Mouse (Mus musculus) left cerebral cortex, postnatal 36 days (tissue): ENCODE data around the gene Rab25. TPM values are rescaled to one million over a fixed set of nuclear protein-coding genes. Genes with fewer than 3 reads are reported as not detected.

ENCODE experiments used
- DNase-seq, 2 experiments: peaks; one replicate each; pipeline ENCODE4 v3.0.0; 2021 to 2022; ENCODE audit warnings: low spot score in 2 of 2, mixed read lengths in 1 of 2
- intact Hi-C: fragments of 180-260 bp; cut with DNase I; formaldehyde crosslinking; loops from one replicate; pipeline ENCODE4 v1.15.1; 2025
- total RNA-seq, 2 experiments: library from RNA; stranded (reverse); gene quantifications; 2 replicates each; pipeline ENCODE4 v1.2.3; 2021

Rab25 gene
- total RNA-seq, 2 experiments from 2014 or later = not detected

DNA sequence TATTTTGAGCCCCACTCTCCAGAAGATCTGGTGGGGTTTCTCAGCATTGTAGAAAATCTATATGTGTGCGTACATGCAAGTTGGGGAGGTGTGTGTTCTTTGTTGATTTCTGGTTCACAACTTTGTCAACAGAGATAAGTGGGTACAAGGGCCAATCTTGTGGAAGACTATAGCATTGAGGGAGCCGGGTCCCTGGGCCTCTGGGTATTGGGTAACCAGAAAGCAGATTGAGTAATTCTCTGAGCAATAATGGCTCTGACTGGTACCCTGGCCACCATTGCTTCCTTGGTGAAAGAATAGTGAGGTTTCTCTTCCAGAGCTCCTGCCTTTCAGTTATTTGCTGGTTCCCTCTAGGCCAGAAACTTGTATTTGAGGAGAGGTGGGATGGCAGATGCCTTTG lies 21.0 kb upstream of the Rab25 start:
- intact Hi-C loops = no loop called here
- DNase-seq = no peak

GRCm38 (mm10) chr3:88568615-88569014 lies 20.5 kb upstream of the Rab25 start:
- no peak for DNase-seq
- intact Hi-C loops = no loop called here

GRCm38 (mm10) chr3:88567892-88568291 lies 19.8 kb upstream of the Rab25 start:
- intact Hi-C loops = no loop called here
- no peak for DNase-seq

- intact Hi-C loops = no loop called here
- no peak for DNase-seq
Measured at GRCm38 (mm10) chr3:88566536-88567061, 18.5 kb upstream of the Rab25 start.

DNA sequence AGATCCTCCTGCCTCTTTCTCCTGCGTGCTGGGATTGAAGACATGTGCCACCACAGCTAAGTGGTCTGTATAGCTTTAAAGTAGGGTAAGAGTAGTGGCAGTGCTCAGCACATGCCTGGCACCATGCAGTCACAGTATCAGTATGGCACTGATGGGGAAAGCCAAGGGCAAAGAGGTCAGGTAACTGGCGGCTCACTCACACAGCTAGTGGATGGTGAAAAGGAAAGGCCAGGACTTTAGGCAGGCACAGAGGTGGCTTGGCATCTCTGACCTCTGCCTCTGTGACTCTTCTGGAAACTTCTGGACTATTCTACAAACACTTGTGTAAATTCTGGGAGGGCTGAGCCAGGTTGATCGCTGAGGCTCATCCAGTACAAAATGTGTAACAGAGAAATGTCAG lies 18.0 kb upstream of the Rab25 start:
- intact Hi-C loops = no loop called here
- DNase-seq = no peak

DNA sequence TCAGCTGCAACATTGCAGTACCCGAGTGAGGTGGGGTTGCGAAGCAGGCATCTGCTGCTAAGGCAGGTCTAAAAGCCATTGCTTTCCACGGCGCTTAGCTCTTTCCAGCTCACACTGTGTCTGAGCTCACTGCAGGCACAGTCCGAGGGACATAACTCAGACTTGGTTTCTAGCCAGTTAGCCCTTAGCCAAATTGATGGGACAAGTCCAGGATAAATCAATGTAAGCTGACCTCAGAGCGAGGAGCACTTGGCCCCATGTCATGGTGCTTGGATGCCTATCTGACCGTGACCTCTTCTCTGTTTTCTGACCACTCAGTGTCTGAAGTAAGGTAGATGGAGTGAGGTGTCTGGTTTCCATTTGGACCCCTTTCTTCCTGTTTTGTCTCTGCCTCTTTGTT lies 15.9 kb upstream of the Rab25 start:
- intact Hi-C loops = no loop called here
- no peak for DNase-seq

DNA sequence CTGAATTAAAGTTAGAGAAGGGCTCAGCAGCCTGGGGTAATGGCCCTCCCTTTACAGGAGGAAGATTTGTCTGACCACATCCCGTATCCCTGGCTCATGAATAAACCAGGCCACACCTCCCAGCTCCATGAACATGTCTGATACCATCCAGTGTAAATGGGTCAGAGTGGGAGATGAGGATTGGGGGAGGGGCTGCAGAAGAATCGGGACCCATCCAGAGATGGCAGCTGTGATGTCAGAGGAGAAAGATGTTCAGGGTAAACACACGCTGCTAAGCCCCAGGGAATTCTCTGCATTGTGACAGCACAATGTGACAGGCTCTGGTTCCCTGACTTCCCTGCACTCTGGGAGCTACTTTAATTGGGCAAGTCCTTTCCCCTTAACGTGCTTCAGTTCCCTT lies 15.3 kb upstream of the Rab25 start:
- intact Hi-C loops = no loop called here
- DNase-seq = no peak

GRCm38 (mm10) chr3:88561989-88562388 lies 13.9 kb upstream of the Rab25 start:
- intact Hi-C loops = no loop called here
- DNase-seq = no peak

- DNase-seq = no peak
- intact Hi-C loops = no loop called here
Measured at GRCm38 (mm10) chr3:88559596-88559995, 11.5 kb upstream of the Rab25 start.

DNA sequence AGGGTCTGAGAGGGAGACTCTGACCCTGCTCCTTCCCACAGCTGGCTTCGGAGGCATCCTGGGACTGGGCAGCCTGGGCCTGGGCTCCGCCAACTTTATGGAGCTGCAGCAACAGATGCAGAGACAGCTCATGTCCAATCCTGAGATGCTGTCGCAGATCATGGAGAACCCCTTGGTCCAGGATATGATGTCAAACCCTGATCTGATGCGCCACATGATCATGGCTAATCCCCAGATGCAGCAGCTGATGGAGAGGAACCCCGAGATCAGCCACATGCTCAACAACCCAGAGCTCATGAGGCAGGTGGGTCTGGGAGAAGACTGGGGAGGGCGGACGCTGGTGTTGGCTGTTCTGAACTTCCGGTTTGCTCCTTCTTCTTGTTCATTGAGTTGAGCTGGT lies 8.5 kb upstream of the Rab25 start:
- no peak for DNase-seq
- intact Hi-C loops = no loop called here

DNA sequence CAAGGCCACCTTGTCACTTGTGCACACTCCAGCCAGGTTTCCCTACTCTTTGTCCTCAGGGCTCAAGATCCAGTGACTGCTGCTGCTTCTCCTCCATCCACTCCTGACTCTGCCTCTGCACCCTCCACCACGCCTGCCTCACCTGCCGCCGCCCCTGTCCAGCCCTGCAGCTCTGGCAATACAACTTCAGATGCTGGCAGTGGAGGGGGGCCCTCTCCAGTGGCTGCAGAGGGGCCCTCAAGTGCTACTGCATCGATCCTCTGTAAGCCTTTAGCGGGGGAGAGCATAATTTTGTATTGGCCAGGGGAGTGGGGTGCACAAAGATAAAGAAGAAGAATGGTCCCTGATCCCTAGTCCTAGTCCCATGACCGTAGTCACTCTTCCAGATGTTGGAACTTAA lies 7.6 kb upstream of the Rab25 start:
- intact Hi-C loops = no loop called here
- no peak for DNase-seq

- intact Hi-C loops = no loop called here
- DNase-seq = no peak
Measured at GRCm38 (mm10) chr3:88555069-88555605, 7.0 kb upstream of the Rab25 start.

DNA sequence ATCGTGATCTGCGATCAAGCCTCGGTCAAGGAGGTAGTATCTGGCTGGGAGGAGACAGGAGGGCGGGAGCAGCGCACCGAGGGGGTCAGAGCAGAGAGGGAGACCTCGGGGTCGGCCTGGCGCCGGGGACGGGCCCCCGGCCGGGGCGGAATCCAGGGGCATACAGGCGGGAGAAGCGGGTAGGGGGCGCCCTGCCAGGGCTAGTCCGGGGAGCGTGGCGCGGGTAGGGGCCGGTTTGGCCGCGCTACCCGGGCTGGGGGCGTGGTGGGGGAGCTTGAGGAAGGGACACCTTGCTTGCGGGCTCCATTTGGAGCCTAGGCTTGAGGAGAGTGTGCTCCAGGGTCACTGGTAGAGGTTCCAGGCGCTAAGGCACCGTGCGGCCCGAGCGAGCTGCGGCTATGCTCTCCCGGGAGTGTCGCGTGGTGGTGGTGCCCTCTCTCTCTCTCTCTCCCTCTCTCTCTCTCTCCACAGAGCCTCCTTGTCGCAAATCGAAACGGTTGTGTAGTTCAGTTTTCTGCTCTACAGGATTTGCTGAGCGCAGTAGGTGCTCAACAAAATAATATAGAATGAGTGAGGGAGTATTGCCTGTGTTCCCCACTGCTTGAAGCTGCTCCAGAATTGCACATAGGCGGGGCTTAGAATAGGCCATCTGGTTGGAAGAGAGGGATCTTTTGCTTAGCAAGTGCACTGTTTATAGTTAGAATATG lies 5.9 kb upstream of the Rab25 start:
- DNase-seq = peak in 1 of 2 experiments; percentile 47
- intact Hi-C loops = no loop called here

- intact Hi-C loops = no loop called here
- DNase-seq = peak; percentile 88 to 91
Measured at GRCm38 (mm10) chr3:88553525-88553879, 5.4 kb upstream of the Rab25 start, which contains the start of gene Ubqln4. Gene Ubqln4, plus strand, starts transcription at chr3:88553758.

GRCm38 (mm10) chr3:88552676-88553524 lies 4.8 kb upstream of the Rab25 start, which contains the start of gene Lamtor2:
Gene Lamtor2, minus strand, starts transcription at chr3:88553074.
- intact Hi-C loops = loop anchor here (1.0 kb wide), 1 partner anchor 22 kb away; no protein-coding TSS in a partner anchor
- DNase-seq = peak; percentile 98

GRCm38 (mm10) chr3:88552082-88552645 lies 4.1 kb upstream of the Rab25 start:
- intact Hi-C loops = loop anchor here (1.0 kb wide), 1 partner anchor 21 kb away; no protein-coding TSS in a partner anchor
- no peak for DNase-seq

DNA sequence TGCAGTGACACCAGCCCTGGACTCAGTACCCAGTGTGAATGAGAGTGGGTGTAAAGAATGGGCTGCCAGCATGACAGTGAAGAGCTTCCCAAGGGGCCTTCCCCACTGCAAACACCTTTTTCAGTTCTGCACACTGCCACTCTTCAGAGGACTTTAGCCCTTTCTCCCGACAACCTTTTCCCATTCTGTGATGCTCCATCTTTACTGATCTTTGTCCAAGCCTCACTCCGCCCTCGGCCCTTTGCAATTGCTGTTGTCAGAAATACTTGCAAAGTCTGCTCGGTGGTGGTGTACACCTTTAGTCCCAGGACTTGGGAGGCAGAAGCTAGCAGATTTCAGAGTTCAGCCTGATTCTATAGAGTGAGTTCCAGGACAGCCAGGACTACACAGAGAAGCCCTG lies 3.5 kb upstream of the Rab25 start:
- intact Hi-C loops = no loop called here

DNA sequence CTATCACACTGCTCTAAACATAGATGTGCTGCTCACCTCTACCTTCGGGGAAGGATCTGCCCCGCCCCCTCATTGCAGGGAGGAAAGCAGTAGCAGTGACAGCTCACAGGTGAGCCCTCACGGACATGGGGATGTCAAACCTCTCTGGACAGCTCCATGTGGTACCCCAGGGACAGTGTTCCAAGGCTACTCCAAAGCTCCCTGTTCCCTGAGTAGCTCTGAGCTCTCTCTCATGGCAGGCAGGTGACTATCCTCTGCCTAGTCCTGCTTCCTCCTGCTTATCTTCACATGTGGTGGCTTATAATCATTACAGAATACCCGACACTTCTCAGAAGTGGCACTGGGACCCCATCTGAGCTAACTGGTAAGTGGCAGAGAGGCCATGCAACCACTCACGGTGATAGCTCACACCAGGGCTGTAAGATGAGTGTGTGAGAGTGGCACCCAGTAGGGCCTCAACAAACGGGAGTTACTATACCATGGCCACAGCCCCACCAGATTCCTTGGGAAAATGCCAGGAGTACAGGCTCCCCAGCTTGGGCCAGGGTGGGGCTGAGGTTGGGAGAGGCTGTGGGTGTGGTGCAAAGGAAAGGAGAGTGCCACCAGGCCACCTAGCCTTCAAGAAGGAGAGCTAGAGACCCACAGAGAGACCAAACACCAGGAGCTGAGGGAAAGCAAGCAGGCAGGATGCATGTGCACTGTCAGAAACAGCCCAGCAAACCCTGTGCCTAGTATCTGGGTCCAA lies 1.3 kb downstream of the Rab25 start:
- intact Hi-C loops = no loop called here
- no peak for DNase-seq

More for the DNA sequence above, 3.5 kb upstream of the Rab25 start:
- no peak for DNase-seq

- intact Hi-C loops = no loop called here
- DNase-seq = no peak
Measured at GRCm38 (mm10) chr3:88544955-88545591, 3.0 kb downstream of the Rab25 start.
